8 mouse cellular contexts compared by ENCODE assay signal in genomic region chr6:3399340-3400068, GRCm38 (mm10). TPM values are rescaled to one million over a fixed set of nuclear protein-coding genes. Genes with fewer than 3 reads are reported as not detected.
A peak's percentile ranks its signal among the peaks of the same experiment; 100 is the strongest.
DNase-seq lines count a peak whose midpoint lies in the region; ATAC-seq lines count a peak whose summit lies in the region.
"Not testable (repeated sequence)": the region's sequence is repeated elsewhere in the genome, so short reads cannot be mapped to it uniquely, and the experiment has no call there.

TSS of gene Samd9l (minus strand) at chr6:3399572.

- not testable (repeated sequence) for H3K27ac ChIP-seq in embryonic facial prominence, embryonic 15.5 days (replicated peaks); heart, embryonic 13.5 days (replicated peaks); kidney, embryonic 14.5 days (ENCODE audit: low read depth, low read length); limb, embryonic 11.5 days (replicated peaks; ENCODE audit: low read depth, low read length)

- H3K36me3 ChIP-seq in embryonic facial prominence, embryonic 15.5 days; heart, embryonic 13.5 days; kidney, embryonic 14.5 days (ENCODE audit: control insufficient read depth, insufficient read depth, low read length); limb, embryonic 11.5 days (ENCODE audit: control insufficient read depth, insufficient read depth, low read length): not testable (repeated sequence)

- not testable (repeated sequence) for H3K27me3 ChIP-seq in embryonic facial prominence, embryonic 15.5 days; heart, embryonic 13.5 days (replicated peaks); kidney, embryonic 14.5 days (ENCODE audit: control insufficient read depth, insufficient read depth, low read length); limb, embryonic 11.5 days (ENCODE audit: control insufficient read depth, insufficient read depth, low read length)

- ATAC-seq in embryonic facial prominence, embryonic 15.5 days (ENCODE audit: insufficient number of reproducible peaks, low FRiP score, low TSS enrichment, low read depth); heart, embryonic 13.5 days (ENCODE audit: extremely low read depth, insufficient number of reproducible peaks, low FRiP score, low TSS enrichment); kidney, embryonic 14.5 days (ENCODE audit: low FRiP score, low TSS enrichment); limb, embryonic 11.5 days (ENCODE audit: insufficient number of reproducible peaks, low FRiP score, low TSS enrichment, low read depth): not testable (repeated sequence)
- peak; percentile 95 for ATAC-seq in megakaryocyte-erythroid progenitor cell, adult 5-6 weeks (replicated peaks; ENCODE audit: low FRiP score, low TSS enrichment, poor library complexity, severe bottlenecking)

- not testable (repeated sequence) for H3K9me3 ChIP-seq in embryonic facial prominence, embryonic 15.5 days (replicated peaks); heart, embryonic 13.5 days; kidney, embryonic 14.5 days (ENCODE audit: control insufficient read depth, low read length); limb, embryonic 11.5 days (ENCODE audit: control insufficient read depth, low read length)

- H3K9ac ChIP-seq in embryonic facial prominence, embryonic 15.5 days; heart, embryonic 13.5 days; kidney, embryonic 14.5 days (ENCODE audit: low read depth, low read length); limb, embryonic 11.5 days (ENCODE audit: low read length): not testable (repeated sequence)

- H3K4me3 ChIP-seq in embryonic facial prominence, embryonic 15.5 days (replicated peaks), result peak within 1 kb of the TSS; percentile 23; the same call in 1 of the 2 replicates
- peak within 1 kb of the TSS; percentile 41 for H3K4me3 ChIP-seq in heart, embryonic 13.5 days
- H3K4me3 ChIP-seq in kidney, embryonic 14.5 days (ENCODE audit: low read length); limb, embryonic 11.5 days (ENCODE audit: low read depth, low read length): not testable (repeated sequence)

- peak; percentile 78 for DNase-seq in 3134 (ENCODE audit: extremely low read depth, insufficient read length, low spot score)
- DNase-seq in adrenal gland, adult 8-10 months, result peak; percentile 38
- DNase-seq in limb, embryonic 11.5 days (ENCODE audit: low spot score), result peak; percentile 20
- DNase-seq in spleen, adult 18-20 months, result peak; percentile 43 to 81

- H3K4me1 ChIP-seq in embryonic facial prominence, embryonic 15.5 days; heart, embryonic 13.5 days; kidney, embryonic 14.5 days (ENCODE audit: control insufficient read depth, insufficient read depth, low read length); limb, embryonic 11.5 days (ENCODE audit: control insufficient read depth, insufficient read depth, low read length): not testable (repeated sequence)

- H3K4me2 ChIP-seq in embryonic facial prominence, embryonic 15.5 days (replicated peaks); limb, embryonic 11.5 days (ENCODE audit: low read depth, severe bottlenecking): not testable (repeated sequence)
- peak within 1 kb of the TSS; percentile 49 for H3K4me2 ChIP-seq in heart, embryonic 13.5 days
- H3K4me2 ChIP-seq in kidney, embryonic 14.5 days (replicated peaks; ENCODE audit: low read depth, low read length), result 0 out of 2 replicates have a peak within 1 kb of the TSS, but pooled peaks have one; percentile 15

- 37% methylated on average over 4 of the region's 4 CpGs for WGBS in embryonic facial prominence, embryonic 15.5 days
- 32% methylated on average over 4 of the region's 4 CpGs for WGBS in heart, embryonic 13.5 days
- WGBS in kidney, embryonic 14.5 days, result 40% methylated on average over 4 of the region's 4 CpGs
- WGBS in limb, embryonic 11.5 days, result 50% methylated on average over 4 of the region's 4 CpGs

RNA-seq across cellular contexts. Expression of gene Samd9l, which starts in this region (rescaled TPM):
- total RNA-seq in adrenal gland, adult 8-10 months (2022), result 10 to 100 TPM in 1 of 4 experiments, 1 to 10 TPM in 3; 6.4 to 11.8 (median 8.5) TPM
- polyA plus RNA-seq in embryonic facial prominence, embryonic 15.5 days (2015; fragmentation: Nextera tagmentation; extraction: Ambion mirVana), result 2.0 and 2.3 TPM in 2 replicates
- 1.4 and 1.5 TPM in 2 replicates for polyA plus RNA-seq in heart, embryonic 13.5 days (2015; fragmentation: Nextera tagmentation; extraction: Ambion mirVana)
- polyA plus RNA-seq in kidney, embryonic 14.5 days (2014; fragmentation: Nextera tagmentation; extraction: Ambion mirVana), result 4.7 and 8.2 TPM in 2 replicates
- 0.30 and 0.40 TPM in 2 replicates for polyA plus RNA-seq in limb, embryonic 11.5 days (2014; fragmentation: Nextera tagmentation; extraction: Ambion mirVana)
- total RNA-seq in megakaryocyte-erythroid progenitor cell, adult 5-6 weeks (2014; fragmentation: Nextera tagmentation), result 21.9 TPM in 2 replicates
- total RNA-seq in megakaryocyte-erythroid progenitor cell, adult 5-6 weeks (2017), result 33.6 and 49.7 TPM in 2 replicates

Comparison
In these comparisons a context has a peak if more than half of its experiments do, and no peak if none do; other contexts are left out.
1. Peak in DNase-seq in limb, embryonic 11.5 days; RNA of the gene not detected or under 1 TPM.
2. DNase-seq: peak in every context shown above with its lines; median percentile 78 in 3134; 62 in spleen, adult 18-20 months; 38 in adrenal gland, adult 8-10 months; 20 in limb, embryonic 11.5 days.